Mouse (Mus musculus) left cerebral cortex, adult 9 months (tissue): ENCODE results near the gene Nup205.

Experiments used
- DNase-seq, 2 experiments: peaks; one replicate each; pipeline ENCODE4 v3.0.0; 2022; ENCODE audit warnings: low spot score in 2 of 2

Nup205 gene

DNA sequence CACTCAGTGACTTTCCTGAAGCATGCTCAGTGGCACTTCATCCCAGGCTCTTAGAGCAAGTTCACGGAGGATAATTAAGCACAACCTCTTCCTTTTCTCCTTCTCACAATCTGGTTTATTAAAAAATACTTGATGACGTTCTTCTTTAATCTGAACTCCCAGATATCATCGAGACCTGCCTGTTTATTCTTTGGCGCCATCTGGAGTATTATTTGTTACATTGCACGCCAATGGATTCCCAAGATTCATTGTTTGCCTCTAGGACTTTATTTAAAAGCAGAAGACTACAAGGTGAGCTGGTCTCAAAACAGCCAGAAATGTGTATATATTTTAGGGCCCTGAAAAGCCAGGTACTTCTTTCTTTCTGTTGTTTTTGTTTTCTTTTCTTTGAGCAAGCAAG is 67.9 kb downstream of the Nup205 start:
- peak in 1 of 2 experiments; percentile 26 for DNase-seq

DNA sequence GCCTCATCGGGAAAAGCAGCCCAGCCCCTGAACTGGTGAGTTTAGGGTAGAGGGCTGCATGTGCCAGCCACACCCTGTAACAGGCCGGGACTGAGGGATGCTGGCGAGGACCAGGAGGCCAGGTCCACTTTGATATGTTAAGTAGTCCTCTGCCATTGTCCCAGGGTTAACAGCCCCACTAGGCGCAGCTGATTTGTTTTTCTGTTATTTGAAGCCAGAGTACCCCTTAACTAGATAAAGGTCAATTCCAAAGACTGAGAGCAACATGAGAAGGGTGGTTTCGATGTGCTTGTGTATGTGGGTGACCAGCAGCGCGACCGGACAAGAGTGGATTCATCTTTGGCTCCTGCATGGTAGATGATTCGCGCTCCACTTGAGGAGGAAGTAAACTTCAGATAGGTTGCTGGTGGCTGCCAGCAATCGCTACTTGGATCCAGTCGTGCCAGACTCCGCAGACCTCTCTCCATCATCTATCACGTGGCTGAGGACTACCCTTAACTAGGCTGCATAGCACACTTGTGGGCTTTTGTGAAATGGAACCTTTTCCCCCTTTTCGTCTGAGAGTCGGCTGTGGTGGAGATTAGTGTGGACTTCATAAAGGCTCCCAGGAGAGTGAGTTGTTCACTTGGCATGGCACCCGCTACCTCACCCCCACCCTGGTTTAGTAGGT is 74.7 kb downstream of the Nup205 start:
- DNase-seq: peak in 1 of 2 experiments; percentile 15

DNA sequence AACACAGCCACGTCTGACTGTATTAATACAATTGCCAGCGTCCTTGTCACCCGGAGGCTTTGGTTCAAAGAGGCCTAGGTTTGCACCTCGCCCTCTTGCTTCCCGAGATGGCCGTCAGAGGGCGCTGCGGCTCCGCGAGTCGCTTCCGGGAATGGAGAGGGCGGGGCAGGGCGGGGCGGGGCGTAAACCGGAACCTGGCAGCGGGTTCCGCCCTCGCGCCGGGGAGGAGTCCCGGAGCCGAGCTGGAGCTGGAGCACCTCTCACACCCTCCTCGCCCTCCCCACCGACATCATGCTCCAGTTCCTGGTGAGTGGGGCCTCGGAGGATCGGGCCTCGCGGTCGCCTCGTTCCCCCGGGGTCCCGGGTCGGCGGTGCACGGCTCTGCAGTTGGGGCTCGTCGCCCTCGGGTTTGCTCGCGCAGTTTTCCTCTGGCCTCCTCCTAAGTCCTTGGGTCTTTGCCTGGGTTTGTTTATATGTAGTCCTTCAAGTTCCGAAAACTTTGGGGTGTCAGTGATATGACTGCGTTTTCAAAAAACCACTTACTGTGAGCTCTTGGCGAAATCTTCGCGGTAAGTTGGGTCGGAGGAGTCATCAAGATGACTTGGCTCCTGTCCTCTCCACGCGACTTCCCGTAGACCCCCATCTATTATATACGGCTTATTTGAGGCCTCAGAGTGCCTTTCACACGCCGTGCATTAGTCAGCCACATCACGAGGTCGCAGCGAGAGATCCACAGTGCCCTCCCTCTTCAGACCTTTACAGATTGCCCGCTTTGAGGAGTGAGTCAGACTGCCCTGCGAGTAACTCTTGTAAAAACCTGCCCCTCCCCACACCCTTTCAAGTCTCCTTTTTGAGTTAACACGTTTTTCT is 75.5 kb downstream of the Nup205 start:
- DNase-seq: peak; percentile 53 to 81

DNA sequence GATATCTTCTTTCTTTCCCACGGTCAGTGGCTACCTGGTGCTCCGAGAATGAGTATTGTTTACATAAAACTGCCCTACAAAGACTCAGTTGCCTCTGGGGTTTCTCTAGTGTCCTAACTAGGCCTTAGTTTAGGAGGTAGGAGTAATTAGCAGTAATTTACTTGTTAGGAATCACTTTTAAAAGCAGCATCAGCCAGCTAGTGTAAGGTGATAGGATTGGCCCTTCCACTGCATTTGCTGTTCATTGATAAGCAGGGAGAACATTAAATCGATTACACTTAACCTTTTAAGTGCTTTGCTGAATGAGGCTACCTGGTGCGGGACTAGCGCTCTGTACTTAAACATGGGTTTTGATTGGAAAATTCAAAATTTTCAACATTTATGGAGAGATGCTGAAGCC is 76.3 kb downstream of the Nup205 start:
- DNase-seq: no peak

DNA sequence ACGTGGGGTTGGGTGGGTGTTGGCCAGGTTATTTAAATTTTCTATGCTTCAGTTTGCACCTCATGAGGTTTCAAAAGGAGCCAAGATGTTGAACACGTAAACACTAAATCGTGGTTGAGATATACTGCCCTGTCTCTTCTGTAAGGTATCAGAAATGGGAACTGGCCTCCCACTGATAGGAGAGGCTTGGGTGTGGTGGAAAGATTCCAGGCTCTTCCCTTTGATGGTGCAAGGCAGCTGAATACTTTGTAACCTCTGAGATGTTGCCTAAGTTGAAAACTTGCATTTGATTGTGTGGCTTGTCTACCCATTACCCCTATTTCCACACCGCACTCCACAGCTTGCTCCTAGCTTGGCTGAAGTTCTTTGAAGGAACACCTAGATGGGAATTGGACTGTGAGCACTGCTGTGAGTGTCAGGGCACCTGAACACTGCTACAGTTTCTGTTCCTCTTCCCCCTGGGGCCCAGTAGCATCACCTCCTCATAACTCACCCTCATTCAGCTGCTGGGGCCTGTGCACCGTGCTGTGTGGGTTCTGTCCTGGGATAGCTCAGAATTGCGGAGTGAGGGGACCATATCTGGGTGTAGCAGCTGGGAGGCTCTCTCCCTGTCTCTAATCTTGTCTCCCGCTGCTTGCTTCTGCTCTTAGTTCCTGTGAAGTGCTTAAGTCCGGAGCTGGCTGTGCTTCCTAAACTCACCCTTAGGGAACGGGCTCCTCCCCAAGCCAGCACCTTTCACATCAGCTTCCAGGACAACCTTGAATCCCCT is 77.1 kb downstream of the Nup205 start:
- DNase-seq: no peak

DNA sequence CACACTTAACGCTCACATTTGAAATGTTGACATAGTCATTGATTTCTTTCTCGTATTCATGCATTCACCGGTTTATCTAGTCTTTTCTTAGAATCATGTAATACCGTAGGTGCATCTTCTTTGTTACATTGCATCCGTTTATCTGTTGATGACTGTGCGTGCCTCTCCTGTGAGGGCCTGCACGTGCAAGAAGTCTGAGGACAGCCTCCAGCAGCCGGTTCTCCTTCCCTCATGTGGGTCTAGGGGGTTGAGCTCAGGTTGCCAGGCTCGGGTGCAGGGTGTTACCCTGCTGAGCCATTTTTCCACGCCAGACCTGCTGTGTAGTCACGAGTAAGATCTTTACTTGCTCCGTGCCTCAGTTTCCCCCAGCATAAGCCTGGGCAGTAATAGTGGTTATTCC is 77.8 kb downstream of the Nup205 start:
- DNase-seq: no peak

DNA sequence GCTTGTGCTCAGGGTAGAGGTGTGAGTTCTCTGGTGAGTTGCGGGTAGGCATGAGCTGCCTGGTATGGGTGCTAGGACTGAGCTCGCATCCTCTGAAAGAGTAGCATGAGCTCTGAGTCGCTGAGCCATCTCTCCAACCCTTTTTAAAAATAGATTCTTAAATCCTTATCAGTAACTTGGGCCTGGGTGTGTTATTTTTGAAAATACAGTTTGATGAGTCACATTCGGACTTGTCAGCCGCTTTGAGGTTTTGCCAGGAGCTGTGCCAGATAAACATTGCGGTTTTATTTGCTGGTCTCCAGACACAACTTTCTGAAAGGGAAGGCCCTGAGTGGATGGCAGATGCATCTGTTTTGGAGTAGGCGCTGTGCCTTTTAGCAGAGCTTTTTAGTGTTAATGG is 79.5 kb downstream of the Nup205 start:
- DNase-seq: peak in 1 of 2 experiments; percentile 58

DNA sequence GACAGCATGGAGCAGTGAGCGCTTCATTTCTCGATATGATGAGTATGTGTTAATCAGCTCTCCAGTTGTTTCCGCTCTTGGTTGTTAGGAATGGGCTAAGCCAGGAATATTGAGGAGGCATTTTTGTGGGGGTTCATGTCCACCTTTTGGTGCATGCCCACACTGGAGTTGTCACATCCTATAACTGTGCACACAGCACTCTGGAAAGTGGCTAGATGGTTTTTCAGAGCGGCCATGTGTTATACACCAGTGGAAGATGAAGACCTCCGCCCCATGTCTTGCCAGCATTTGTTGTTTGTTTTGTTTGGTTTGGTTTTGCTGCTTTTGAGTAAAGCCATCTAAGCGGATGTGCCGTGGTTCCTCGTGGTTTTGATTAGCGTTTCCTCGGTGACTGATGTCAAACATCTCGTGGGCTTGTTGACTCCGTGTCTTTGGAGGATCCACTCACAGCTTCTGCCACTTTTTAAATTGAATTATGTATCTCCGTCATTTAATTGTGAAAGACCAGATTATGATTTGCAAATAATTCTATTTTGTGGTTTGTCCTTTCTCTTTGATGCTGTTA is 80.5 kb downstream of the Nup205 start:
- no peak for DNase-seq

DNA sequence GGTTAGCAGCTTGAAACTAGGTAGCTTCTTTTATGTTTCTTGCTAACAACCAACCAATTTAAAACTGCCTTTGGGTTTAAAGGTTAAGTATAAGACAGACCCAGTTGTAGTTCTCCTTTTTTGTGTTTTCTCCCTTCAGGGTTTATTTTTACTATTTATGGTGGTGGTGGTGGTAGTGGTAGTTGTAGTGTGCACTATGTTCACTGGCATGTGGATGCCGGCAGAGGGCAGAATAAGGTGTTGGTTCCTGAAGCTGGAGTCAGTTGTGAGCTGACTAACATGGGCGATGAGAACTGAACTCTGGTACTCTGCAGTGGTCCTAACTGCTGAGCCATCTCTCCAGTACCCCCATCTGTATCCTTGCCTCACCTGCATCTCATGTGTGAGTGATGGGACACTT is 81.7 kb downstream of the Nup205 start:
- DNase-seq: no peak

DNA sequence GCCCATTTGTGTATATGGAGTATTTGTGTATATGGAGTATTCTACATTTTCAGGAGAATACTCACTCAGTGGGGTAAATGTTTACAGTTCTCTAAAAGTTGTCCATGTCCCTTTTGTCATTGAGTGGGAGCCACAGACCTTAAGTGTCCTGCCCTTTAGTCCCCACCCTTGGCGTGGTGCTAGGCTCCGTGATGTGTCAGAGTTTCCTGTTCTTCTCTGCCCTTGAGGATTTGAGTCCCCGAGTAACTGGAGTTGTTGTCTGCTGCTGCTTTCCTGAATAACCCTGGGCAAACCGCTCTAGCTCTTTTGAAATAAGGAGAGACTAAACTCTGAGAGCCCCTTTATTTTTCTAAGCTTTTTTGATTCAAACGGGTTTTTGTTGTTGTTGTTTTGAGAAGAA is 82.3 kb downstream of the Nup205 start:
- DNase-seq: no peak

DNA sequence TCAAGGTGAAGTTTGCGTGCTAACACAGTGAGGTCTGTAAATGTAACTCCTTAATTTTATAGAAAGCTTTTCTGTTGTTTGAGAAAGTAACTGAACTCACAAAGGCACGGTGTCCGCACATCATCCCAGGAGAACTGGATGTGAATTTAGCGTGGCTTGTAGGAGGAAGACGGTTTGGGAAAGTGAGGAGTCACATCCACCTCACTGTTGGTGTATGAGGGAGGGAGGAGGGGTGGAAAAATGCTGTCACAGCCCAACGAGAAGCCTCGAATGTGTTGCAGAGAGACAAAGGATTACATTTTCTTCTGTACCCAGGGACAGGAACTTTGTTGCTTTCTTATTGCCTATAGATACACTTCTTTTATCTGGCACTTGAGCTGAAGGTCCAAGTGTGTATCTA is 83.3 kb downstream of the Nup205 start:
- no peak for DNase-seq

DNA sequence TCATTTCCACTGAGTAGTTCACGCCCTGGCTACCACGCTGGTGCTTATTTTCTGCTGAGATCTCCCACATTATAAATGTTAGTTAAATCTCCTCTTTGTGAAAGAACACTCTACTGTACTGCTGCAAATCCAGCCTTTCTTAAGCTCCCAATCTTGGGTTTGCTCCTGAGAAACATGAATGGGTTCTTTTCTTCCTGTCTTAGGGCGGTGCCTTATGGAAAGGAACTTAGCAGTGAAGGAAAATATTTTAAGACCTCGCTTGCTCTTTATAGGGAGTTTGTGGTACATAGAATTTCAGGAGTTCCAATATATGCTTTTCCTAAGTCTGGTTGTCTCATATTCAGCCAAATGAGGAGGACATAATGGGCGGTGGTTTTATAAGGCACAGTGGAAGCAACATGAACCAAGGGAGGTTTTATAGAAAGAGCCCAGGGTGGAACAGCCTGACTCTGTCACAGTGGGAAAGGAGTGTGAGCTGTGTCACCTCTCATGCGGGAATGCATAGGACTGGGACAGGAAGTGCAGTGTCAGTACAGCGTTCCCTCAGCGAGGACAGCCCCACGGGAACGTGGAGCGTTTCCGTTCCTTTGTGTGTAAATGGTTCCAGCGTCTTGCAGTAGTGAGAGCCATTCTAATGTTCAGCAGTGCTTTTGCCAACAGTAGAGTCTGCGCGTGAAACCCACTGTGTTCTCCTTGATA is 88.5 kb downstream of the Nup205 start:
- DNase-seq: no peak

DNA sequence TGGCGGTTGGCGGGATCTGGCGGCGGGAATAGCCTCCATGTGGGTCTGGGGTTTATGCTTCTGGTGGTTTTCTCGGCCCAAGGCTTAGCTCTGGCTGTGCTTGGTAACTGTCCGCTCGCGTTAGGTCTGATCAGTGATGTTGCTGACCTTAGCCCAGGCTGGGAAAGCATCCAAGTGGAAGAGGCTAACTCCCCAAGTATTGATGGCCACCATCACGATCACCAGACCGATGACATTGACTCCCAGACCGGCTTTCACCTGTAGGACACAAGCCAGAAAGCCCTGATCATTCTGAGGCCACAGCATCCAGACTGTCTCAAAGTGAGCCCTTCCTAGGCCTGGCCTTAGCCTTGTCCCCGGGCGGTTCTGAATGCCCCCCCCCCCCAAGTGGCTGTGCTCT is 91.5 kb downstream of the Nup205 start:
- DNase-seq: no peak

DNA sequence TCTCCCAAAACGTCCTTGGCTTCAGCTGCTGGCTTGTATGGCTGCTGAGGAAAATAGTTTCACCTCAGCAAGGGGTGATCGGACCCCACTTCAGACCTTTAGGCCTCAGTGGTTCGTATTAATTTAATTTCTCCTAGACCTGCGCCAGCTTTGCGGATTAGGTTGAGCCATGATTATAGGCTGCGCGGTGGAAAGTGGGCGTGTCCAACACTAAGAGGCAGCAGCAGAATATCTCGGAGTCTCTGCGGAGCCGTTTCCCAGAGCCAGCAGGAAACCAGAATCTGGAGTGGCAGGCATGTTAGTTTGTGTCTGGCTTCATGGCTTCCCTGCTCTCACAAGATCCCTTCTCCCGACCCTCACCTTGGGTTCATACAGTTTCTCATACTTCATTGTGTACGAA is 92.4 kb downstream of the Nup205 start:
- no peak for DNase-seq

DNA sequence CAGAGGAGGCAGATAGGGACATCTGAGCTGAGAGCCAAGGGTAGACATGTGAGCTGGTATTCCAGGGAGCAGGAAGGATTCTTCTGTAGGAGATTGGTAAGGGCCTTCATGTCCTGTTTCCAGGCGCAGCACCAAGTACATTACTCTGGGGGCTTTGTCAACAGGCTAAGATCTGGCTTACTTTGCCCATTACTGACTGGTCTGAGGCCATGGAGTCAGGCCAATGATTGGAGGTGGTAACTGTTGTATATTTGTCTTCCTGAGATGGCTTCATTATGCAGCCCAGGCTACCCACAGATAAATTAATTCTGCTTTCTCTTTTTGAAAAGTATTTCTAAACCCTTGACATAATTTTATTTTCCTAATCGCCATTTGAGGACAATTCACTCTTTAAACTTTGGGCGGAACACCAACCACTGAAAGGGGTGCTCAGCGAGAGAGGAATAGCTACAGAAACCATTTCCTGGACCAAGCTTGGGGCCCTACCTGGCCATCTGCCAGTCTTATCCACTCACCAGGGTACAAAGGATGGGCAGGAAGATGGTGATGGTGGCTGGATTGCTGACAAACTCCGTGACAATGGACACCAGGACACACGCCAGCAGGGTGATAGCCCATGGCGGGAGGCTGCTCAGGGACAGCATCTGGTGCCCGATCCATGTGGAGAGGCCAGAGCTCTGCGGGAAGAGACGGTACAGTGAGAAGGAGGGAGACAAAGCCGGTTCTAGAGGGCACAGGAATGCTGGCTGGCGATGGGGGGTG is 94.1 kb downstream of the Nup205 start:
- no peak for DNase-seq

DNA sequence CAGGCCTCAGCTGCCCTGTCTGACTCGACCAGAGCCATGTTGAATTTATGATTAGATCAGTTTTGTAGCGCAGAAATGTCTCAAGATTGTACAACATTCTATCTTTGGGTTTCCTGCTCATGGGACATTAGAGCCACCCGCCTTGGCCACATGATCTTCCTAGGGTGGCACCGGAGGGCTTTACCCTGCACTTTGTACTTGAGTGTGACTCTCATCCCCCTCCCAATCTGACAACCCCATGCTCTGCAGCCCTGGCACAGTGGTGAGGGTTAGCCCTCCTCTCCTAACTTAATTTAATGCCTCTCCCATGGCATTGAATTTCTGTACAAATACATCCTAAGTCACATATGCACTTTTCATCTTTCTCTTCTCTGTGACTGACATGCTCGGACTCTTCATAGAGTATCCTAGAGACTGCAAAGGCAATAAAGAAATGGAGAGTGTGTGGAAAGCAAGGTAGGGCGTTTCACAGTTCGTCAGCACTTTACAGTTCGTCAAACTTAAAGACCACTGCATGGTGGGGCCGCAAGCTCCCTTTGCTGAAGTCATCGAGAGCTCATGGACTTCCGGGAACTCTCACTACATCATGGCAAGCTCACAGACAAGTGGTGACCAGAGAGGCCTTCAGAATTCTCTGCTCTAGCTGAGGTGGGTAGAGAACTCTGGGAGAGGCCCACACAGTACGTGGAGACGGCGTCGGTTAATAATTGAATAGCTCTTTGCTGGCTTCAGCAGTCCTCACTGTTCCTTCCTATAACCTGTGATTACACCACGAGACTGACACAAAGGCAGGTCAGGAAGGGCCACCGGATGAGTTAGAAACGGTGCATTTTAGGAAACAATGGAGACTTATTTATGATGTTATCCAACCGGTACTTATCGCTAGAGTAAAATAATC is 94.9 kb downstream of the Nup205 start:
- DNase-seq: no peak

DNA sequence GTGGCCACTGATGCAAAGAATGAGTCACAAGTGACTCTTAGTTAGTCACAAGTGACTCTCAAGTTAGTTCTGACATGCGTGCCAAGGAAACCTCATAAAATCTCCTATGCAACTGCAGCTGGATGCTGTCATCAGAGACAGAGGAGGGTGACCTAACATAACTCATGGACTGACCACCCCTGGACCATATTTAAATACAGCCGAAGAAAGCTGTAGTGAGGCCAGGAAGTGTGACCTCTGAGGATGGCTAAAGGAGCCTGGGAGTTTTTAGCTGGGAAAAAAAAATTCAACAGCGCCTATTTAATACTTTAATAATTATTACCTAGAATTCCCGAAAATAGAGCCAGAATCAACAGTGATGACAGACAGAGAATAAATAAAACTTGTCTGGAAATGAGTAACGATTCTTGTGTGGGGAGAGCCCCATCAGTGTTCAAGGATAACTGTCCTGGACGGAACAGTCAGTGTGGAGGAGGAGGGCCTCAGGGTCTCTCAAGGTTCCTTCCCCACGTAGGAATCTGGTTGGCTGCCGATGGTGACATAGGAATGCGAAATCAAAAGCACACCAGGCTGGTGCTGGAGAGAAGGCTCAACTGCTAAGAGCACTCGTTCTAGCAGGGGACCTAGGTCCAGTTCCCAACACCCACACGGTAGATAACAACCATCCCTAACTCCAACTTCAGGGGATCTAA is 96.3 kb downstream of the Nup205 start:
- DNase-seq: no peak

DNA sequence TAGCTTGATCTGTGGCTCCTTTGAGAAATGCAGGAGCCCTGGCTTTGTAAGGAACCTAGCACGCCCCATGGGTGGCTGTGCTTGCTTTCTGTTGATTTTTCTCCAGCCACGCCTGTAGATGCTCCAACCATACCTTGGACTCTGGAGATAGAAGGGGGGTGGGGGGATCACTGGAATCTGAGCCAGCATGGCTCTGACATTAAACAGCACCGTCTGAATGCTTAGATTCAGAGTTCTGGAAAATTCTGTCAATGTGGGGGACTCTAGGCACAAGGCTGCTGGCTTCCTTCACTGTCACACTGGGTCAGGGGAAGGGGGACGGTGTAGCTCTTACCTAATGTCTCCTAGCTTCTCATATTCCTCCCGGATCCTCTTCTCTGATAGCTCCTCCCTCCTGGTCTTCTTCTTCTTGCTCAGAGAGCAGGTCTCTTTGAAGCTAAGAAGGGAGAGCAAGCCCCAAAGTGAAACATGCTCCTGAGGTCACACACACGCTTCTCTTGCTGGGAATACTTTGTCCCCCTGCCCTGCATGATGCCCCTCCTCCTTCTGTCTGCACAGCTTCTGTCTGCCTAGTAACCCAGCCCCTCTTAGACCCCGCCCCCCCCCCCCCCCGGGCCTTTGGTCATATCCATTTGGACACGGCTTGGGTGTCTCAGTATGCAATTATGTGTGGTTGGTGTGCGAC is 100.8 kb downstream of the Nup205 start:
- no peak for DNase-seq

DNA sequence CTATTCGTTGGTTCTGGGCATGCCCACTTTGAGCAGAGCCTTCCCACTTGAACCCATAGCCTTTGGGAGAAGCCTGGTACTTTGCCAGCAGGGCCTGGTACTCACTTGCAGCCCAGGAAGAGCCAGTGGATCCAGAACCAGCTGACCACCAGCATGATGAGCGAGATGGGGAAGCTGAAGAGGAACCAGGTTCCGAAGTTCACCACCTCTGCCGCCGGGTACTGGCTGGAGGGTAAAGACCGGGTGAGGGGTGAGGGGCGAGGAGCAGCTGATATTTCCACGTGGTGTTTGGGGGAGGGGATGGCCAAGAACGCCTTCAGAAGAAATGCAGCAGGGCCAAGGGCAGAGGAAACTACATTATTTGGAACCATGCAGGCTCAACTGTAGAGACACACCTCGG is 102.1 kb downstream of the Nup205 start:
- DNase-seq: no peak
